Mouse (Mus musculus): Measurements from ENCODE around the gene Tnfsf18. TPM values are rescaled to one million over a fixed set of nuclear protein-coding genes. Genes with fewer than 3 reads are reported as not detected.

Gene Tnfsf18
- polyA plus RNA-seq, 1 experiment from 2014 or later = not detected

DNA sequence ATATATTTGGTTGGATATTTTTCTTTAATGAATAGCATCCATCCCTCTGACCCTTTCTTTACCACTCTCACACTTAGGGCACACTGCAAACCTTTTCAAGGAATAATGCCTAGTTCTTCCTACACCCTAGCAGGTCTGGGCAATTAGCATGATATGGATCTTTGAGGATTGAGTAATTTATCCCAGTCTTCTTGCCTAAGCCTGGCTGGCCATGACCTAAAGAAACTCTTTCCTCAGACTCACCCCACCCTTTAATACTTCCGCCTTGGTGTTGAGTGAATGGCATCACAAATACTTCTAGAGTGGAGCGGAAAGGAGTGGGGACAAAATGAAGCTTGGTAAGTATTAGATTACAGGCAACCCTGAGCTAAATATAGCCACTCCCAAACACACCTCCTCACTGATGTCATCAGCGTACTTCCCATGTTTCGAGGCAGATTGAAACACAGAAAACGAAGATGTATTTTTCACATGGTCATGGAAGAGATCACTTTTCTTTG lies 56.2 kb downstream of the Tnfsf18 start:
- Histone ChIP-seq H3K9me3 (ENCODE audit: control insufficient read depth, low read length) (no peaks in the 10 kb centered on the region), H3K4me1 (ENCODE audit: control insufficient read depth, insufficient read depth, low read length) (no peaks in the 10 kb centered on the region), H3K9ac (ENCODE audit: low read depth, low read length) (no peak overlapping the region), H3K36me3 (ENCODE audit: control insufficient read depth, insufficient read depth, low read length) (no peaks in the 10 kb centered on the region), H3K27ac (ENCODE audit: low read length) (no peak overlapping the region), H3K4me2 (ENCODE audit: low read depth, low read length) (no peak overlapping the region), H3K4me3 (ENCODE audit: low read length) (no peak overlapping the region), H3K27me3 (replicated peaks; ENCODE audit: control insufficient read depth, insufficient read depth, low read length) (no peaks in the 10 kb centered on the region)
- WGBS = 90% methylated on average over 5 of the region's 5 CpGs
- no peak for ATAC-seq

DNA sequence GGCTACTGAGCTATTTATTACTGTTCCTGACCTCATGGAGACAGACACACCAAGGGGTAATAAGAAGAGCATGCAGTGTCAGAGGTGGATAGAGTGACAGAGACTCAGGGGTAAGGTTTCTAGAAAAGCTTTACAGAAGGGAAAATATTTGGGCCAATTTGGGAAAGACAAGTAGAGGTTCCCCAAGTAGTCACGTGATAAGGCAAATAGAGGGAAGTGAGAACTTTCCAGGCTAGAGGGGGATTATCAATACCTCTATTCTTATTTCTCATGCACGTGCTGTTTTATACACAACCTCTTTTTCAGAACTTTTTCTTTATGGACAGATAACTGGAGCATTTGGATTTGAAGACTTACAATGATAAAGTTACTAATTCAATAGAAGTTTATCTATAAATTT lies 57.6 kb downstream of the Tnfsf18 start:
- Histone ChIP-seq H3K27me3 (replicated peaks; ENCODE audit: control insufficient read depth, insufficient read depth, low read length) (no peaks in the 10 kb centered on the region), H3K4me2 (ENCODE audit: low read depth, low read length) (no peak overlapping the region), H3K27ac (ENCODE audit: low read length) (no peak overlapping the region), H3K9me3 (ENCODE audit: control insufficient read depth, low read length) (no peaks in the 10 kb centered on the region), H3K4me1 (ENCODE audit: control insufficient read depth, insufficient read depth, low read length) (no peaks in the 10 kb centered on the region), H3K36me3 (ENCODE audit: control insufficient read depth, insufficient read depth, low read length) (no peaks in the 10 kb centered on the region), H3K9ac (ENCODE audit: low read depth, low read length) (no peak overlapping the region), H3K4me3 (ENCODE audit: low read length) (no peak overlapping the region)
- no peak for ATAC-seq
- WGBS = 78% methylated on average over 2 of the region's 2 CpGs

Other genes with a start within 250 kb of the Tnfsf18 start
- gene Prdx6, start 243.4 kb upstream of the Tnfsf18 start, polyA plus RNA-seq (2015; fragmentation: Nextera tagmentation; extraction: Ambion mirVana) = 488 and 543 TPM in 2 replicates
- gene Tnfsf4, start 99.2 kb upstream of the Tnfsf18 start, polyA plus RNA-seq (2015; fragmentation: Nextera tagmentation; extraction: Ambion mirVana) = not detected in 2 replicates

Measured in intestine, embryonic 16.5 days (tissue).